Mouse (Mus musculus): ENCODE measurements around the gene Stk10.

- TF ChIP-seq POLR2A (IDR thresholded peaks at IDR 0.05; ENCODE audit: insufficient read depth, low read length): no peak
- TF ChIP-seq EP300 (IDR thresholded peaks at IDR 0.05; ENCODE audit: insufficient read depth, low read depth, low read length): no peak
- no peak for TF ChIP-seq CTCF (IDR thresholded peaks at IDR 0.05; ENCODE audit: low read depth, low read length)
These were observed 84.9 kb downstream of the Stk10 start for GRCm38 (mm10) chr11:32618036-32618435.
